Mouse (Mus musculus): ENCODE data around the gene Dock1. TPM values are rescaled to one million over a fixed set of nuclear protein-coding genes. Genes with fewer than 3 reads are reported as not detected.

The Dock1 gene
- polyA plus RNA-seq, 1 experiment from 2014 or later = 5.9 TPM

- 80% methylated on average over 3 of the region's 3 CpGs for WGBS
- ATAC-seq (ENCODE audit: low read depth) = no peak
Observed at GRCm38 (mm10) chr7:134872511-134872910, 202.1 kb downstream of the Dock1 start.

GRCm38 (mm10) chr7:134872981-134873380, 202.5 kb downstream of the Dock1 start:
- WGBS = 84% methylated on average over 7 of the region's 7 CpGs
- Histone ChIP-seq H3K4me1 (ENCODE audit: control insufficient read depth, insufficient read depth, low read length) (no peaks in the 10 kb centered on the region), H3K27ac (ENCODE audit: low read depth, low read length) (no peak overlapping the region), H3K4me2 (ENCODE audit: low read depth, low read length) (no peak overlapping the region), H3K9ac (replicated peaks; ENCODE audit: low read depth, low read length) (no peak overlapping the region), H3K27me3 (ENCODE audit: control insufficient read depth, insufficient read depth, low read length) (no peaks in the 10 kb centered on the region), H3K4me3 (ENCODE audit: low read depth, low read length) (no peak overlapping the region), H3K36me3 (ENCODE audit: control insufficient read depth, insufficient read depth, low read length) (no peaks in the 10 kb centered on the region), H3K9me3 (ENCODE audit: control insufficient read depth, low read length) (no peaks in the 10 kb centered on the region)
- no peak for ATAC-seq (ENCODE audit: low read depth)

More at GRCm38 (mm10) chr7:134872511-134872910, 202.1 kb downstream of the Dock1 start:
- Histone ChIP-seq H3K4me2 (ENCODE audit: low read depth, low read length) (no peak overlapping the region), H3K36me3 (ENCODE audit: control insufficient read depth, insufficient read depth, low read length) (no peaks in the 10 kb centered on the region), H3K9me3 (ENCODE audit: control insufficient read depth, low read length) (no peaks in the 10 kb centered on the region), H3K4me3 (ENCODE audit: low read depth, low read length) (no peak overlapping the region), H3K4me1 (ENCODE audit: control insufficient read depth, insufficient read depth, low read length) (no peaks in the 10 kb centered on the region), H3K27me3 (ENCODE audit: control insufficient read depth, insufficient read depth, low read length) (no peaks in the 10 kb centered on the region), H3K27ac (ENCODE audit: low read depth, low read length) (no peak overlapping the region), H3K9ac (replicated peaks; ENCODE audit: low read depth, low read length) (no peak overlapping the region)

- H3K4me2 ChIP-seq (ENCODE audit: low read depth, low read length) = no peak overlapping the region
- no peak overlapping the region for H3K9ac ChIP-seq (replicated peaks; ENCODE audit: low read depth, low read length)
- H3K27ac ChIP-seq (ENCODE audit: low read depth, low read length) = no peak overlapping the region
- 30% methylated on average over 6 of the region's 6 CpGs for WGBS
- H3K36me3 ChIP-seq (ENCODE audit: control insufficient read depth, insufficient read depth, low read length) = no peaks in the 10 kb centered on the region
- H3K27me3 ChIP-seq (ENCODE audit: control insufficient read depth, insufficient read depth, low read length) = no peaks in the 10 kb centered on the region
- ATAC-seq (ENCODE audit: low read depth) = no peak
- no peaks in the 10 kb centered on the region for H3K9me3 ChIP-seq (ENCODE audit: control insufficient read depth, low read length)
- no peak overlapping the region for H3K4me3 ChIP-seq (ENCODE audit: low read depth, low read length)
- H3K4me1 ChIP-seq (ENCODE audit: control insufficient read depth, insufficient read depth, low read length) = no peaks in the 10 kb centered on the region
Observed at GRCm38 (mm10) chr7:134878985-134879384, 208.5 kb downstream of the Dock1 start.

GRCm38 (mm10) chr7:134880431-134880830, 210.0 kb downstream of the Dock1 start:
- ATAC-seq (ENCODE audit: low read depth) = no peak
- 62% methylated on average over 6 of the region's 6 CpGs for WGBS
- Histone ChIP-seq H3K9ac (replicated peaks; ENCODE audit: low read depth, low read length) (no peak overlapping the region), H3K4me2 (ENCODE audit: low read depth, low read length) (no peak overlapping the region), H3K4me1 (ENCODE audit: control insufficient read depth, insufficient read depth, low read length) (no peaks in the 10 kb centered on the region), H3K27me3 (ENCODE audit: control insufficient read depth, insufficient read depth, low read length) (no peaks in the 10 kb centered on the region), H3K27ac (ENCODE audit: low read depth, low read length) (no peak overlapping the region), H3K9me3 (ENCODE audit: control insufficient read depth, low read length) (no peaks in the 10 kb centered on the region), H3K36me3 (ENCODE audit: control insufficient read depth, insufficient read depth, low read length) (no peaks in the 10 kb centered on the region), H3K4me3 (ENCODE audit: low read depth, low read length) (no peak overlapping the region)

GRCm38 (mm10) chr7:134883516-134883915, 213.1 kb downstream of the Dock1 start:
- no peaks in the 10 kb centered on the region for H3K9me3 ChIP-seq (ENCODE audit: control insufficient read depth, low read length)
- WGBS = 38% methylated on average over 6 of the region's 6 CpGs
- ATAC-seq (ENCODE audit: low read depth) = no peak
- H3K27ac ChIP-seq (ENCODE audit: low read depth, low read length) = no peak overlapping the region
- H3K4me3 ChIP-seq (ENCODE audit: low read depth, low read length) = no peak overlapping the region
- no peaks in the 10 kb centered on the region for H3K4me1 ChIP-seq (ENCODE audit: control insufficient read depth, insufficient read depth, low read length)
- H3K9ac ChIP-seq (replicated peaks; ENCODE audit: low read depth, low read length) = no peak overlapping the region
- no peak overlapping the region for H3K4me2 ChIP-seq (ENCODE audit: low read depth, low read length)
- H3K36me3 ChIP-seq (ENCODE audit: control insufficient read depth, insufficient read depth, low read length) = no peaks in the 10 kb centered on the region
- no peaks in the 10 kb centered on the region for H3K27me3 ChIP-seq (ENCODE audit: control insufficient read depth, insufficient read depth, low read length)

- ATAC-seq (ENCODE audit: low read depth) = no peak
Observed at GRCm38 (mm10) chr7:134892449-134892871, 222.0 kb downstream of the Dock1 start.

GRCm38 (mm10) chr7:134892972-134893371, 222.5 kb downstream of the Dock1 start:
- no peak overlapping the region for H3K27ac ChIP-seq (ENCODE audit: low read depth, low read length)
- no peaks in the 10 kb centered on the region for H3K4me1 ChIP-seq (ENCODE audit: control insufficient read depth, insufficient read depth, low read length)
- no peaks in the 10 kb centered on the region for H3K36me3 ChIP-seq (ENCODE audit: control insufficient read depth, insufficient read depth, low read length)
- H3K9ac ChIP-seq (replicated peaks; ENCODE audit: low read depth, low read length) = no peak overlapping the region
- no peak overlapping the region for H3K4me3 ChIP-seq (ENCODE audit: low read depth, low read length)
- H3K4me2 ChIP-seq (ENCODE audit: low read depth, low read length) = no peak overlapping the region
- no peaks in the 10 kb centered on the region for H3K27me3 ChIP-seq (ENCODE audit: control insufficient read depth, insufficient read depth, low read length)
- H3K9me3 ChIP-seq (ENCODE audit: control insufficient read depth, low read length) = no peaks in the 10 kb centered on the region
- no peak for ATAC-seq (ENCODE audit: low read depth)
- 93% methylated on average over 4 of the region's 4 CpGs for WGBS

More at GRCm38 (mm10) chr7:134892449-134892871, 222.0 kb downstream of the Dock1 start:
- 50% methylated on average over 13 of the region's 13 CpGs for WGBS
- no peaks in the 10 kb centered on the region for H3K27me3 ChIP-seq (ENCODE audit: control insufficient read depth, insufficient read depth, low read length)
- no peak overlapping the region for H3K4me3 ChIP-seq (ENCODE audit: low read depth, low read length)
- H3K4me2 ChIP-seq (ENCODE audit: low read depth, low read length) = no peak overlapping the region
- H3K36me3 ChIP-seq (ENCODE audit: control insufficient read depth, insufficient read depth, low read length) = no peaks in the 10 kb centered on the region
- no peak overlapping the region for H3K9ac ChIP-seq (replicated peaks; ENCODE audit: low read depth, low read length)
- no peak overlapping the region for H3K27ac ChIP-seq (ENCODE audit: low read depth, low read length)
- no peaks in the 10 kb centered on the region for H3K9me3 ChIP-seq (ENCODE audit: control insufficient read depth, low read length)
- no peaks in the 10 kb centered on the region for H3K4me1 ChIP-seq (ENCODE audit: control insufficient read depth, insufficient read depth, low read length)

- no peak for ATAC-seq (ENCODE audit: low read depth)
- H3K36me3 ChIP-seq (ENCODE audit: control insufficient read depth, insufficient read depth, low read length) = no peaks in the 10 kb centered on the region
Observed at GRCm38 (mm10) chr7:134894604-134895003, 224.2 kb downstream of the Dock1 start.

GRCm38 (mm10) chr7:134899462-134899861, 229.0 kb downstream of the Dock1 start:
- no peak overlapping the region for H3K4me3 ChIP-seq (ENCODE audit: low read depth, low read length)
- 86% methylated on average over 2 of the region's 2 CpGs for WGBS
- H3K27me3 ChIP-seq (ENCODE audit: control insufficient read depth, insufficient read depth, low read length) = no peaks in the 10 kb centered on the region
- no peaks in the 10 kb centered on the region for H3K9me3 ChIP-seq (ENCODE audit: control insufficient read depth, low read length)
- H3K27ac ChIP-seq (ENCODE audit: low read depth, low read length) = no peak overlapping the region
- H3K9ac ChIP-seq (replicated peaks; ENCODE audit: low read depth, low read length) = no peak overlapping the region
- no peak overlapping the region for H3K4me2 ChIP-seq (ENCODE audit: low read depth, low read length)
- no peaks in the 10 kb centered on the region for H3K4me1 ChIP-seq (ENCODE audit: control insufficient read depth, insufficient read depth, low read length)
- no peak for ATAC-seq (ENCODE audit: low read depth)
- H3K36me3 ChIP-seq (ENCODE audit: control insufficient read depth, insufficient read depth, low read length) = no peaks in the 10 kb centered on the region

More at GRCm38 (mm10) chr7:134894604-134895003, 224.2 kb downstream of the Dock1 start:
- H3K9ac ChIP-seq (replicated peaks; ENCODE audit: low read depth, low read length) = no peak overlapping the region
- no peak overlapping the region for H3K4me3 ChIP-seq (ENCODE audit: low read depth, low read length)
- H3K27ac ChIP-seq (ENCODE audit: low read depth, low read length) = no peak overlapping the region
- no peaks in the 10 kb centered on the region for H3K4me1 ChIP-seq (ENCODE audit: control insufficient read depth, insufficient read depth, low read length)
- H3K4me2 ChIP-seq (ENCODE audit: low read depth, low read length) = no peak overlapping the region
- 78% methylated on average over 2 of the region's 2 CpGs for WGBS
- H3K27me3 ChIP-seq (ENCODE audit: control insufficient read depth, insufficient read depth, low read length) = no peaks in the 10 kb centered on the region
- H3K9me3 ChIP-seq (ENCODE audit: control insufficient read depth, low read length) = no peaks in the 10 kb centered on the region

All from neural tube, embryonic 14.5 days (tissue).